Mouse (Mus musculus): ENCODE data around the gene Tmod3.
"Not testable (repeated sequence)": the region's sequence is repeated elsewhere in the genome, so short reads cannot be mapped to it uniquely, and the experiment has no call there.

Gene Tmod3

GRCm38 (mm10) chr9:75494407-75495005, 65.0 kb downstream of the Tmod3 start:
- DNase-seq: peak; percentile 79

- DNase-seq: not testable (repeated sequence)
Observed at GRCm38 (mm10) chr9:75488255-75488654, 71.2 kb downstream of the Tmod3 start.

- no peak for DNase-seq
Observed at GRCm38 (mm10) chr9:75485231-75485630, 74.2 kb downstream of the Tmod3 start.

DNA sequence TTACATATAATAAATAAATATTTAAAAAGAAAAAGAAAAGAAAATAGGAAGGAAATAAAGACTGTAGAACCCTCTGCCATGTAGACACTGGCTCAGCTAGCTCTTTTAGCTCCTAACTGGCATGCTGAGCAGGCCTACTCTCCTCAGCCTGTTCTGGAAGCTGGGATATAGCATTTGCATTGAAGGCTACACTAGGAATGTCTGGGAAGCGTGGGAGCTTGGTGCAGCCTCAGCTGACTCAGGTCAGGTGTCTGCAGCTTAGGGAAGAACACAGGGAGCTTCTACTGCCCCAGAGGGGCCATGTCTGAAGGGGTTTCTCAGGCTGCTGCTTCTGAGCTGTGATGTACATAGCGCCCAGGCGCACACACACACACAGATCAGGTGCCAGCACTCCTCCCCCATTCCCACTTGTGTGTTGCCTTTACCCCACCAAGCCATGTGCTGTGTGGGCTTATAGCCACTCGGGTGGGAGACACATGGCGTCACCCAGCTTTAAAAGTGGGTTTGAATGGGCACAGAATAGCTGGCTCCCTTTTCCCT, 78.9 kb downstream of the Tmod3 start:
- DNase-seq: no peak

- peak; percentile 87 for DNase-seq
Observed at GRCm38 (mm10) chr9:75479106-75479725, 80.2 kb downstream of the Tmod3 start.

DNA sequence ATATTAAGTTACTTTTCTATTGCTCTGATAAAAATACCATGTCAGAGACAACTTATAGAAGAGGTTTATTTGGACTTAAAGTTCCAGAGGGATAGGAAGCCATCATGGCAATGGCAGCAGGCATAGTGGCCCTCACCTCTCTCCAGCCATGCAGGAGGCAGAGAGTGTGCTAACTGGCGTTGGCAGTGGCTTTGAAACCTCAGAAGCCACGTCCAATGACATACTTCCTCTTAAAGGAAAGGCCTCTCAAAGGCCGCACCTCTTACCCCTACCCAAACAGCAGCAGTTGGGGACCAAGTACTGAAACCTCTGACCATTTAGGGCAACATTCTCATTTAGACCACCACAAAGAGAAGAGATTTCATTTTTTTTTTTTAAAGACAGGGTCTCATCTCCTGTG, 82.2 kb downstream of the Tmod3 start:
- no peak for DNase-seq

GRCm38 (mm10) chr9:75468297-75468696, 91.2 kb downstream of the Tmod3 start:
- no peak for DNase-seq

GRCm38 (mm10) chr9:75467581-75467980, 91.9 kb downstream of the Tmod3 start:
- DNase-seq: no peak

DNA sequence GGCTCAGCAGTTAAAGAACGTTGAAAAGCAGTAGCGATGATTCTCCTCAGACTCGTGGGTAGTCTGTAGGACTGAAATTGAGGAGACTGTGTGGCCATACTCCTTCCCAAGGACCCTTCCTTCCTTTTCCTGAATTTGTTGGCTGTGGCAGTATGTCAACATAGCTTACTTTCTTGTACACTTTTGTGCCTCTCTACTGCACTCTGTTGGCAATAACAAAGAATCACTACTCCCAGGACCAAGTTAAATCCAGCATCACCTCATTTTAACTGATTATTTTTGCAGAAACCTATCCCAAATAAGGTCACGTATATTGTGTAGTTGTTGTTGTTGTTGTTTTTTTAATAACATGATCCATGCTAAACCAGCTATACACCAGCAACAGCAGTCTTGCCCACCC, 92.8 kb downstream of the Tmod3 start:
- no peak for DNase-seq

- DNase-seq: no peak
Observed at GRCm38 (mm10) chr9:75465856-75466255, 93.6 kb downstream of the Tmod3 start.

- no peak for DNase-seq
Observed at GRCm38 (mm10) chr9:75463050-75463660, 96.3 kb downstream of the Tmod3 start.

GRCm38 (mm10) chr9:75455684-75456083, 103.8 kb downstream of the Tmod3 start:
- no peak for DNase-seq

- no peak for DNase-seq
Observed at GRCm38 (mm10) chr9:75453994-75454393, 105.5 kb downstream of the Tmod3 start.

- no peak for DNase-seq
Observed at GRCm38 (mm10) chr9:75448021-75448420, 111.4 kb downstream of the Tmod3 start.

Data from cerebellum, adult 11-12 months (tissue).